Mouse (Mus musculus) lung, adult 18-20 months (tissue): ENCODE data around the gene Zbtb21.
A peak's percentile ranks its signal among the peaks of the same experiment; 100 is the strongest.

Experiments
- DNase-seq, 2 experiments: peaks; one replicate each; pipeline ENCODE4 v3.0.0; 2022; ENCODE audit warnings: mixed read lengths in 2 of 2

The Zbtb21 gene

DNA sequence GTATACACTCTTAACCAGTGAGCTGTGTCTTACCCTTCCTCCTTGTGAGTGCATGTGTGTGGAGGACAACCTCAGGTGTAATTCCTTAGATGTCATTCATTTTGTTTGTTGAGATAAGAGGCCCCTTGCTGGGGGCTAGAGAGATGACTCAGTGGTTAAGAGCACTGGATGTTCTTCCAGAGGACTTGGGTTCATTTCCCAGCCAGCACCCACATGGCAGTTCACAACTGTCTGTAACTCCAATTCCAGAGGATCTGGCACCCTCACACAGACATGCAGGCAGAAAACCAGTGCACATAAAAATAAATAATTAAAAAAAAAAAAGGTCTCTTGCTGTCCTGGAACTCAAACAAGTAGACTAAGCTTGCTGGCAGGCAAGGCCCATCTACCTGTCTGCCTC, 20.6 kb downstream of the Zbtb21 start:
- DNase-seq, result no peak

DNA sequence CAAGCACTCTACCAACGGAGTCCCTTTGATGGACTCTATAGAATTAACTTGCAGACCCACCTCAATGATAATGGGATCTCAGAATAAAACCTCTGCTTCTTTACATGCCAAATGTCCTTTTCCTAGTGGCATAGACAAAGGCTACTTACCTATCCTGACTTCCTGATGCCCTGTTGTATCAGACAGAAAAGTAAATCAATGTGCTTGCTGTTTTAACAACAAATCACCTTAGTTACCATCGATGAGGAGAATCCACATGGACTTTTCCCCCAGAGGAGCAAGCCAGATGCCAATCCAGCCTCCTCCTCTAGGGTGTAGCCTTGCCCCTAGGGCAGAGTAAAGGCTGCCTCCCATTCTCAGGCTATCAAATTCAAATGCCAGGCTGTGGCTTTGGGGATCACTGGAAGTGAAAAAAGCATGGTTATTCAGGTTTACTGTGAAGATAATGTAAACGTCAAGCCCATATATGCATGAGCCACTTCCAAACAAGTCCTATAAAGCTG, 21.9 kb downstream of the Zbtb21 start:
- DNase-seq, result no peak

GRCm38 (mm10) chr16:97935815-97936214, 26.6 kb downstream of the Zbtb21 start:
- no peak for DNase-seq

DNA sequence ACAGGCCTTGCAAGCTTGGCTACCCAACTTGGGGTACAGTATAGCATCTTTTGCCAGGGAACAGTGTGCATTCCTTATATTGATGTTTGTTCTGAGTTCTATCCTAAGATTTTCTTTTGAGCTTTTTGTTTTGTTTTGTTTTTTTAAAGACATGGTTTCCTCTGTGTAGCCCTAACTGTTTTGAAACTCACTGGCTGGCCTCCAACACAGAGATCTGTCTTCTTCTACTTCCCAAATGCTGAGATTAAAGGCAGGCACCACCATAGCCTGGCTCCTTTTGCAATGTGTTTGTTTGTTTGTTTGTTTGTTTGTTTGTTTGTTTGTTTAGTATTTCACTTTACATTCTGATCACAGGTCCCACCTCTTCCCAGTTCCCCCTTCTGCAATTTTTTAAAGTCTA, 32.2 kb downstream of the Zbtb21 start:
- peak; percentile 31 to 32 for DNase-seq

DNA sequence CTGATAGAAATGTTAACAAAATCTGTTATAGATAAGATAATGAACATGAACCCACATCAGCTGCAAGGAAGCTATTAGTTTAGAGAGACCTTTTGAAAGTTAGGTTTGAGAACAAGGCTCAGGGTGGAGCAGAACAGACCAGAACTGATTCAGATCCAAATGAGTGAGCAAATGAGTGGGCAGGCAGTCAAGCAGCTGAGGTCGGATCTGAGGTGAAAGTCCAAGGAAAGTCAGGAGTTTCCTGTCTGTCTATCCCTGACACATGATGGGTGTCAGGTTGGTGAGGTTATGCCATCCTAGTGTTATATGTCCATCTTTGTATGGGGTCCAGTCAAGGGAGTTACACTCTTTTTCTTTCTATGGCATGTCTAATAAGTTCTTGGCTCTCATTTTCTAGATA, 32.9 kb downstream of the Zbtb21 start:
- DNase-seq, result peak in 1 of 2 experiments; percentile 28

GRCm38 (mm10) chr16:97927331-97927938, 35.0 kb downstream of the Zbtb21 start:
- no peak for DNase-seq

DNA sequence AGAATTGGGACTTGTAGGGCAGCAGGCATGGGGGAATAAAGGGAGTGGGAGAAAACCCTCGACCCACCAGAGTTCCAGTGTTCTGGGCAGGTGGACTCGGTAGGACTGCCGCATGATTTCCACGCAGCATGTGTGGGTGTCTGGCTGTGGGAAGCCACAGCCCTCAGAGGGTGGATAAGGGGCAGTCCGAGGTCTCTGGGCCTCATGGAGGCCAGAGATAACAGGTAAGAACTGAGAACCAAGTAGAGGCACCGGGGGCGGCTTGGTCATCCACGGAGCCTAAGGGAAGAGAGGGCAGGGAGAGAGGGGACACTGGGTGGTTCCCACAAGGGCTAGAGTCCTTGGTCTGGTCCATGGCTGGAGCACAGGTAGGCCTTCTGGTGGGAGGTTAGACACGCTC, 36.0 kb downstream of the Zbtb21 start:
- DNase-seq, result no peak

DNA sequence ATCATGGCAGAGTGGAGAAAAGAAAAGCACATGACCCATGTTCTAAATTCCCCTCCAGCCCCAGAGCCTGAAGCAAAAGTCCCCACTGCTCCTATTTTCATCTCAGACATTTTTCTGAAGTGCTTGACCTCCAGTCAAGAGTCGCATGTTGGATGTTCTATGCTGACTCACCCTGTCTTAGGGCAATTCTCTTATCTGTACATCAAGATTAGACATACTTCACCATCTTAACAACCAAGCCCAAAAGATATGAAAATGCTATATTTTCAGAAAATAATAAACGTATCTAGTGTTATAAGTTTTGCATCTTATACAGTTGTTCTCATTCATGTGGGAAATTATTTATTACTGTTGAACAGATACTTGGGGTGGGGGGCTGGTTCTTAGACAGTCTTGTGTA, 36.7 kb downstream of the Zbtb21 start:
- DNase-seq, result no peak

GRCm38 (mm10) chr16:97923700-97924099, 38.7 kb downstream of the Zbtb21 start:
- DNase-seq, result peak in 1 of 2 experiments; percentile 22

DNA sequence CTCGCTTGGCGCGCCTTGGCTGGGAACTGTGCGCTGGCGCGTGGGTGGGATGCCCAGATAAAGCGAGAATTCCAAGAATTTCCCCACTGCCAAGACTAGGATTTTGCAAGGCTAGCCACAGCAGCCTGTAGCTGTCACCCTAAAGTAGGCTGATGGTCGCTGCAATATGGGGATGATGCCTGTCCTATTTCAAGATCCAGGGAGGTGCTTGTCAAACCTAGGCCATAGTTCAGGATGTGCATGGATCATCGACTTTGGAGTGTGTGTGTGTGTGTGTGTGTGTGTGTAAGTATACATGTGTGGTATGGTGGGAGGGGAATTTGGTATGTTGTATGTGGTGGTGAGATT, 39.7 kb downstream of the Zbtb21 start:
- no peak for DNase-seq

DNA sequence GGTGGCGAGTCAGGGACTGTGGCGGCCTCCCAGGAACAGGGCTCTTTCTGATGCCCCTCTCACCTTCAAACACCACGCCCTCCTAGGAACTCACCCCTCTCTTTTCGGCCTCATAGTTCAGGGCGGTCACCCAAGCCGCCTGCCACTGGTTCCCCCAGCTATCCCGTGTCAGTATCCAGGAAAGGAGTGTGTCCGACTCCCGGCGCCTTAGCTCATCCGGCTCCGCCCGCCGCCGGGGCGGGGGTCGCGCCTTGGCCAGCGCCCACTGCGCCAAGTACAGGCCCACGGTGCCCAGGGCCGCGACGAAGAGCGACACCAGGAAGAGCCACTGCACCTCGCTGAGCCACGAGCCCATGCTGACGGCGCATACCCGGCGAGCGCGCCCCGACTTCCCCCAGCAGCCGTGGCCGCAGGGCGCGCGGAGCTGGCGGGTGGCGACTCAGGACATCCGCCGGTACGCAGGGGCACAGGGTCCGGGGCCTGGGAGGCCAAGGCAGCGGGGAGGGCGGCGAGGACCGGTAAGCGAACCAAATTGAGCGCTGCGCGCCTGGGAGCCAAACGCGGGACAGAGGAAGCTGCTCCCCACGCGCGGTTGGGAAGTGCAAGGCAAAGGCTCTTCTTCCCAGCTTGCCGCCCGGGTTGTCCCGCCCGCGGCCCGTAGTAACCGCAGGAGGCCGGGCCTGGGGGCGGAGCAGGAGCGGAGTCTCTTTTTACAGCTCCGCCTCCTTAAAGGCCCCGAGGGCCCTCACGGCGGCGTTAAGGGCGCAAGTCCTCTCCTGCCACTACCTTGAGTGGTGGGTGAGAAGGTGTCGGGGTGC, 40.3 kb downstream of the Zbtb21 start:
- peak; percentile 89 to 90 for DNase-seq

DNA sequence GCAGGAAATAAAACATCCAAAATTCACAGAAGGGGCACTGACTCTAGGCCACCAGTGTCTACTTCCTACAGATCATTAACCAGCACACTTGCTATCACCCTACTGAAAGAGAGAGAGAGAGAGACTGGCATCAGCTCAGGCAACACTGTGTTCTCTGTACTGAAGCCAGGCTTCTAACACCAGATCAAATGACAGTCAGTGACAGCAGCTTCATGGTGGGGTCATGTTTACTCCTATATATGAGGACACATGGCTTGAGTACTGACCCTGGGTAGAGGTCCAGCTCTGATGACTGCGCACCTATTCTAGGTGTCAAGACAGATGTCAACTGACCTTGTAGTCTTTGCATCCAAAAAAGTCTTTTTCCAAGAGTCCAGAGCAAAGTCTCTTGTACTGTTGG, 41.8 kb downstream of the Zbtb21 start:
- no peak for DNase-seq

DNA sequence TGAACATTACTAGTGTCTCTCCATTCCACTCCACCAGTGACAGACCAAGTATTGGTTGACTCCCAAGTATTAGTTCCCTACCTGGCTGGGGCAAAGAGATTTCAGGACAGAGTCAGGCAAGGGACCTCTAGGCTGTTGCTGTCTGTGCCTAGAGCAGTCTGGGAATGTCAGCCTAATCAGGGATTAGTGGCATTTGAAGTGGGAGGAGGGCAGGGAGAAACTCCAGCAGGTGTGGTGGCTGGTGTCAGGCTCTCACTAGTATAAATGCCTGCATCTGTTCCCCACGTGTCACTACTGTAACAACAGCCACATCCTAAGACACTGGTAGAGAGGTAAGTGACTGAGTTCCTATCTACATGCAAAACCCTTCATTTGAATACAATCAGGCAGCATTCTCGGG, 42.6 kb downstream of the Zbtb21 start:
- DNase-seq, result no peak

- DNase-seq, result no peak
Observed at GRCm38 (mm10) chr16:97912873-97913272, 49.5 kb downstream of the Zbtb21 start.

DNA sequence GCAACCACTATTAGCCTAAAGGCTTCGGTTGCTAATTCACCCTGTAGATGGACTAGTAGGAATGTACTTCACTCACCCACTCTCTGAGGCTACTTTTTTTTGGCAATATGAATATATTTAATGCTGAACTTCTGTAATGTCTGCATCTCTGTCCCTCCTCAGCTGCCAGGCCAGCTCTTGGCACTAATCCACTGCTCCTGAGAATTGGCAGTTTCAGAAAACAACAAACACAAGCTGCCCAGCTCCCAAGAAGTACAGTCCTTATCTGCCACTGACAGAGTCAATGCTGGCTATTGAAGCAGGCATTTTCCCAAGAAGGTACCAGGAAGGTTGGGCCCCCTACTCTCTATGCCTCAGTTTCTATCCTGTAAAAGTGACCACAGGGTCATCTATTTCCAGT, 53.1 kb downstream of the Zbtb21 start:
- no peak for DNase-seq

DNA sequence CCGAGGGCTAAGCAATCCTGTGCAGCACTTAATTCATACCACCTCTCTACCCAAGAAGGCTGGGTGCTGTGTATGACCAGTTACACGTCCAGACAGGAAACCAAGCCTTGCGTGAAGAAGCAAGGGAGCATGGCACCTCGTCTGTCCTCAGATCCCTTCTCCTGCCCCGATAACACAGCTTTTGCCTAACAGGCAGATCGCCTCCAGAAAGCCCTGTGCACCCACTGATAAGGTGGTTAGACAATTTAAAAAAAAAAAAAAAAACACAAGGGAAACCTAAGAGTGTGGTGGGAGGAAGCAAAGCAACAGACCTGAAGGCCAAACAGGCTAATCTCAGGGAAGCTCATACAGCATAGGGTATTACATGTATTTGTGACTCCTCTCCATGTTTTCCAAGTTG, 54.9 kb downstream of the Zbtb21 start:
- no peak for DNase-seq

GRCm38 (mm10) chr16:97906337-97906736, 56.1 kb downstream of the Zbtb21 start:
- no peak for DNase-seq

DNA sequence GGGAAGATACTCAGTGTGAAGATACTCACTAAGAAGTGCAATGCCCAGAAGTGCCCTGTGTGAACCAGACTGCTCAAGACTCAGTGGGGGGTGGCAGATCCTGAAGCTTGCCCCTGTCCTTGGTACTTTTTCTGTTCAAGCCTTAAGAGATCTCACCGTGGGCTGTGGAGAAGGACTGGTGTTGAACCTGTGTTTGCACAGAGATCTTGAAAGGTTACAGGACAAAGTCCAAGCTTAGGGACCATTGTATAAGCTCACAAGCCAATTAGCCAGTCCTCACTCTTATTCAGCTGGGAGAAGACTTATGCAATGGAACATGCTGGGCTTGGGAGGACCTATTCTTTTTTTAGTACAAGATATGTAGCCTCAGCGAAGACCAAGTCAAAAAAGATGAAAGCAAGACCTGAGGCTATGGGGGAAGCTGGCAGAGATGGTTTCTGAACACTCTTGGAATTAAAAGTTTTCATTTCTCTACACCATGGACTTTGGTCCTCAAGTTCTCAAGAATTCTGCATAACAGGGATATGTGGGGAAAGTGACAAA, 56.9 kb downstream of the Zbtb21 start:
- DNase-seq, result no peak

DNA sequence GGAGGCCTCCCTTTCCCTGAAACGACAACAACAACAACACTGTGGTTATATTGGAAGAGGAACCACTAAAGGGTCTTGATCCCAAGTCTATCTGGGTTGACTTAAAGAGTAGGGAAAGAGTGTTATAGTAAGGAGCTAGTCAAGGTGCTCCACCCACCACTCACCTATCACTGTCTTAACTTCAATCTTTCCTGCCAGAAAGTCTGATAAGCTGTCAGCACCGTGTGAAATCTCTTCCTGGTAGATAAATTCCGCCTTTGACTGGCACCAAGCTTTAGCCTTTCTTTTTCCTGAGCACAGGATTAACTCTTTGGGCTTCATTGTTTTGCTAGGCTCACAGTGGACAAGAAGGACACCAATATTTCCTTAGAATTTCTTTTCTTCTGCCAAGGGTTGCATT, 58.4 kb downstream of the Zbtb21 start:
- no peak for DNase-seq

- peak; percentile 74 to 79 for DNase-seq
Observed at GRCm38 (mm10) chr16:97897346-97898024, 64.9 kb downstream of the Zbtb21 start.
